Mouse (Mus musculus) heart, postnatal 36 days (tissue): ENCODE data around the gene Abcb6. TPM values are rescaled to one million over a fixed set of nuclear protein-coding genes. Genes with fewer than 3 reads are reported as not detected.

ENCODE experiments used
- microRNA-seq, 2 experiments: library from miRNA; unstranded; fragments of <30 nt; microRNA quantifications; one replicate each; pipeline ENCODE4 v1.2.0; 2021; ENCODE audit warnings: borderline number of aligned reads in 2 of 2
- total RNA-seq, 2 experiments: library from RNA; stranded (reverse); gene quantifications; 2 replicates each; pipeline ENCODE4 v1.2.3; 2021

The Abcb6 gene
- total RNA-seq, 2 experiments from 2014 or later, result 28.8 to 30.4 TPM

Small RNA genes within 50 kb of the gene (microRNA-seq; reads per million reads assigned to microRNA genes)
- gene Gm27943, result 0 reads per million in 2 experiments

Other genes with a start within 250 kb of the Abcb6 start
- gene Cfap65, start 244.8 kb downstream of the Abcb6 start, total RNA-seq, result not detected
- under 1 TPM in 1 of 2 experiments, not detected in 1; 0.14 TPM for gene Ihh, start 228.7 kb downstream of the Abcb6 start, total RNA-seq
- gene Nhej1, start 55.2 kb downstream of the Abcb6 start, total RNA-seq, result 1 to 10 TPM; 4.5 TPM
- under 1 TPM; 0.56 to 0.57 TPM for gene Slc23a3, start 46.5 kb downstream of the Abcb6 start, total RNA-seq
- gene Cnppd1, start 37.7 kb downstream of the Abcb6 start, total RNA-seq, result 10 to 100 TPM; 23.2 to 30.0 TPM
- 10 to 100 TPM; 22.2 to 23.5 TPM for gene Retreg2, start 37.6 kb downstream of the Abcb6 start, total RNA-seq
- 10 to 100 TPM; 14.9 to 17.6 TPM for gene Zfand2b, start 11.7 kb downstream of the Abcb6 start, total RNA-seq
- gene Ankzf1, start 11.8 kb upstream of the Abcb6 start, total RNA-seq, result 10 to 100 TPM; 13.3 to 13.5 TPM
- 10 to 100 TPM; 73.8 to 76.3 TPM for gene Atg9a, start 11.8 kb upstream of the Abcb6 start, total RNA-seq
- 1 to 10 TPM; 2.5 to 4.0 TPM for gene Glb1l, start 30.4 kb upstream of the Abcb6 start, total RNA-seq
- gene Stk16, start 30.4 kb upstream of the Abcb6 start, total RNA-seq, result 10 to 100 TPM; 38.1 to 41.0 TPM
- gene Tuba4a, start 39.5 kb upstream of the Abcb6 start, total RNA-seq, result 100 to 1,000 TPM; 778 to 837 TPM
- not detected for gene A630095N17Rik, start 51.7 kb upstream of the Abcb6 start, total RNA-seq
- gene Dnajb2, start 56.0 kb upstream of the Abcb6 start, total RNA-seq, result 100 to 1,000 TPM; 104 to 112 TPM
- gene Ptprn, start 84.1 kb upstream of the Abcb6 start, total RNA-seq, result under 1 TPM; 0.92 to 0.95 TPM
- not detected for gene Resp18, start 98.0 kb upstream of the Abcb6 start, total RNA-seq
- 10 to 100 TPM; 78.0 to 89.7 TPM for gene Dnpep, start 137.6 kb upstream of the Abcb6 start, total RNA-seq
- 1,000 to 10,000 TPM; 1,347 to 1,420 TPM for gene Des, start 179.9 kb upstream of the Abcb6 start, total RNA-seq
- gene Speg, start 194.9 kb upstream of the Abcb6 start, total RNA-seq, result 100 to 1,000 TPM; 120 to 128 TPM